Mouse (Mus musculus): ENCODE measurements around the gene Bcas1. TPM values are rescaled to one million over a fixed set of nuclear protein-coding genes. Genes with fewer than 3 reads are reported as not detected.

The Bcas1 gene
- polyA plus RNA-seq, 1 experiment: 2.9 TPM

GRCm38 (mm10) chr2:170304766-170305165 lies 122.9 kb downstream of the Bcas1 start:
- TF ChIP-seq EP300 (IDR thresholded peaks at IDR 0.05; ENCODE audit: insufficient read depth, low read depth, low read length) (no peak), POLR2A (IDR thresholded peaks at IDR 0.05; ENCODE audit: insufficient read depth, low read length) (no peak), CTCF (IDR thresholded peaks at IDR 0.05; ENCODE audit: low read depth, low read length) (no peak)
- H3K9me3 ChIP-seq (replicated peaks; ENCODE audit: control insufficient read depth, insufficient read depth, low read length, poor library complexity, severe bottlenecking): no peaks in the 10 kb centered on the region
- H3K36me3 ChIP-seq (ENCODE audit: control insufficient read depth, insufficient read depth, low read length, poor library complexity, severe bottlenecking): no peaks in the 10 kb centered on the region
- H3K4me1 ChIP-seq (ENCODE audit: control insufficient read depth, insufficient read depth, low read length): peaks cover 4% of the 10 kb centered on the region
- H3K4me3 ChIP-seq (ENCODE audit: low read depth, low read length): no peak overlapping the region
- H3K9ac ChIP-seq (ENCODE audit: low read depth, poor library complexity, severe bottlenecking): no peak overlapping the region
- H3K27me3 ChIP-seq (ENCODE audit: control insufficient read depth, insufficient read depth, low read length, poor library complexity, severe bottlenecking): no peaks in the 10 kb centered on the region
- H3K27ac ChIP-seq (ENCODE audit: insufficient read depth, low read length): no peak overlapping the region

GRCm38 (mm10) chr2:170303595-170303994 lies 124.0 kb downstream of the Bcas1 start:
- no peaks in the 10 kb centered on the region for H3K9me3 ChIP-seq (replicated peaks; ENCODE audit: control insufficient read depth, insufficient read depth, low read length, poor library complexity, severe bottlenecking)
- no peak overlapping the region for H3K9ac ChIP-seq (ENCODE audit: low read depth, poor library complexity, severe bottlenecking)
- H3K4me1 ChIP-seq (ENCODE audit: control insufficient read depth, insufficient read depth, low read length): no peaks in the 10 kb centered on the region
- TF ChIP-seq POLR2A (IDR thresholded peaks at IDR 0.05; ENCODE audit: insufficient read depth, low read length) (no peak), CTCF (IDR thresholded peaks at IDR 0.05; ENCODE audit: low read depth, low read length) (no peak), EP300 (IDR thresholded peaks at IDR 0.05; ENCODE audit: insufficient read depth, low read depth, low read length) (no peak)
- no peaks in the 10 kb centered on the region for H3K36me3 ChIP-seq (ENCODE audit: control insufficient read depth, insufficient read depth, low read length, poor library complexity, severe bottlenecking)
- H3K4me3 ChIP-seq (ENCODE audit: low read depth, low read length): no peak overlapping the region
- no peaks in the 10 kb centered on the region for H3K27me3 ChIP-seq (ENCODE audit: control insufficient read depth, insufficient read depth, low read length, poor library complexity, severe bottlenecking)
- H3K27ac ChIP-seq (ENCODE audit: insufficient read depth, low read length): no peak overlapping the region

- H3K9ac ChIP-seq (ENCODE audit: low read depth, poor library complexity, severe bottlenecking): no peak overlapping the region
- no peaks in the 10 kb centered on the region for H3K27me3 ChIP-seq (ENCODE audit: control insufficient read depth, insufficient read depth, low read length, poor library complexity, severe bottlenecking)
- H3K9me3 ChIP-seq (replicated peaks; ENCODE audit: control insufficient read depth, insufficient read depth, low read length, poor library complexity, severe bottlenecking): no peaks in the 10 kb centered on the region
- H3K36me3 ChIP-seq (ENCODE audit: control insufficient read depth, insufficient read depth, low read length, poor library complexity, severe bottlenecking): no peaks in the 10 kb centered on the region
- H3K4me3 ChIP-seq (ENCODE audit: low read depth, low read length): no peak overlapping the region
- H3K4me1 ChIP-seq (ENCODE audit: control insufficient read depth, insufficient read depth, low read length): no peaks in the 10 kb centered on the region
- TF ChIP-seq CTCF (IDR thresholded peaks at IDR 0.05; ENCODE audit: low read depth, low read length) (peak; percentile 5), EP300 (IDR thresholded peaks at IDR 0.05; ENCODE audit: insufficient read depth, low read depth, low read length) (no peak), POLR2A (IDR thresholded peaks at IDR 0.05; ENCODE audit: insufficient read depth, low read length) (no peak)
- no peak overlapping the region for H3K27ac ChIP-seq (ENCODE audit: insufficient read depth, low read length)
Observed at GRCm38 (mm10) chr2:170302825-170303224, 124.8 kb downstream of the Bcas1 start.

Other genes starting within 250 kb of the Bcas1 start
- 163 and 165 TPM in 2 replicates for gene Pfdn4, start 68.6 kb upstream of the Bcas1 start, polyA plus RNA-seq (2011; ENCODE audit: insufficient read depth, insufficient read length, low read depth, missing spikeins)
- not detected in 2 replicates for gene Cyp24a1, start 69.3 kb upstream of the Bcas1 start, polyA plus RNA-seq (2011; ENCODE audit: insufficient read depth, insufficient read length, low read depth, missing spikeins)
- gene 4930470P17Rik, start 174.2 kb upstream of the Bcas1 start, polyA plus RNA-seq (2011; ENCODE audit: insufficient read depth, insufficient read length, low read depth, missing spikeins): not detected in 2 replicates